Mouse (Mus musculus): ENCODE measurements at regions not wholly inside any gene's neighbourhood (a gene's known extent, or its start where the extent isn't known, plus 50 kb on each side); places are given as distances from the start of the nearest gene placed in this dataset.

DNA sequence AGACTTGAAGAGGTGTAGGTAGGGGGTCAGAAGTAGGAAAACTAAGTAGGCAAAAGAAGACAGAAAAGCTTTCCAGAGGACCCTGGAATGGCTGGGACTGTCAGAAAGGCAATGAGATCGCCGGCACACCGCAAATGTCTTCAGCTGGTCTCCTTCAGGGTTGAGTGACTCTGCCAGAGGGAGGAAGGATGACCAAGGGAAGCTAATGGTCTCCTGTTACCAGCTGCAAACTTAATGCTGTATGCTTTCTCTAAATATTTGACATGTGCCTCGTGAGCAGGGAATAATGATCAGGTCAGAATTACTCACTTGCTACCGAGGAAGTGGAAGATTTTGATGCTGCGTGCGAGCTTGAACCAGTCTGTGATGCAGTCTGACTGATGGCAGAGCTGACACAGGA is 125.2 kb upstream of the Syt6 start:
- Histone ChIP-seq H3K9me3 (replicated peaks; ENCODE audit: low read length) (no peaks in the 10 kb centered on the region), H3K27ac (no peak overlapping the region), H3K4me3 (replicated peaks; ENCODE audit: low read depth, low read length) (no peak overlapping the region), H3K36me3 (ENCODE audit: insufficient read depth, low read length) (no peaks in the 10 kb centered on the region), H3K9ac (ENCODE audit: low read depth, low read length) (no peak overlapping the region), H3K4me1 (replicated peaks; ENCODE audit: insufficient read depth, low read length) (no peaks in the 10 kb centered on the region), H3K4me2 (ENCODE audit: low read length) (no peak overlapping the region), H3K27me3 (ENCODE audit: insufficient read depth, low read length) (no peaks in the 10 kb centered on the region)
- ATAC-seq (replicated peaks; ENCODE audit: low FRiP score, low read depth), result no peak
- peak; percentile 70 for DNase-seq (ENCODE audit: low spot score)
- 36% methylated on average over 7 of the region's 7 CpGs for WGBS
- TF ChIP-seq CTCF (IDR thresholded peaks at IDR 0.05; ENCODE audit: low read depth), result no peak

DNA sequence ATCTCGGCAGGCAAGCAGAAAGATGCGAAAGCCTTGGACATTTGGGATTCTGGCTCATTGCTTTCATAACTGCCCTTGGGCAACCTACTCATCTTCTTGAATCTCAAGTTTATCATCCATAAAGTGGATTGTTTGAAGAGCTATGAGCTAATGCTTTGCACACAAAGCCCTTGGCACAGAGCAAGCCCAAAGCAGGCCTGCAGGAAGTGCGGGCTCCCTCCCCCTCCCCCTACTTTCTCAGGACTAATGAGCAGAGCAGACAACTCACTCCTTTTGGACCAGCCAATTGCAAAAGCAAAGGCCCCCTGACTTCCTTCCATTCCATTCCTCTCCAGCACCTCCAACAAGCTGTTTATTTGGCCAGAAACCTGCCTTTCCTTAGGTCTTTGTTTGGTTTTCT is 123.1 kb upstream of the Syt6 start:
- H3K9ac ChIP-seq (ENCODE audit: low read depth, low read length), result no peak overlapping the region
- H3K4me2 ChIP-seq (ENCODE audit: low read length), result no peak overlapping the region
- no peaks in the 10 kb centered on the region for H3K4me1 ChIP-seq (replicated peaks; ENCODE audit: insufficient read depth, low read length)
- 72% methylated on average over 3 of the region's 3 CpGs for WGBS
- no peaks in the 10 kb centered on the region for H3K9me3 ChIP-seq (replicated peaks; ENCODE audit: low read length)
- no peaks in the 10 kb centered on the region for H3K27me3 ChIP-seq (ENCODE audit: insufficient read depth, low read length)
- no peak for TF ChIP-seq CTCF (IDR thresholded peaks at IDR 0.05; ENCODE audit: low read depth)
- H3K4me3 ChIP-seq (replicated peaks; ENCODE audit: low read depth, low read length), result no peak overlapping the region
- no peak for ATAC-seq (replicated peaks; ENCODE audit: low FRiP score, low read depth)
- H3K36me3 ChIP-seq (ENCODE audit: insufficient read depth, low read length), result no peaks in the 10 kb centered on the region
- no peak for DNase-seq (ENCODE audit: low spot score)
- H3K27ac ChIP-seq, result no peak overlapping the region

GRCm38 (mm10) chr3:103463760-103464159 is 111.3 kb upstream of the Syt6 start:
- Histone ChIP-seq H3K4me3 (replicated peaks; ENCODE audit: low read depth, low read length) (no peak overlapping the region), H3K27ac (0 out of 2 replicates have a peak overlapping the region, but pooled peaks have one; percentile 13), H3K27me3 (ENCODE audit: insufficient read depth, low read length) (no peaks in the 10 kb centered on the region), H3K4me1 (replicated peaks; ENCODE audit: insufficient read depth, low read length) (no peaks in the 10 kb centered on the region), H3K36me3 (ENCODE audit: insufficient read depth, low read length) (no peaks in the 10 kb centered on the region), H3K4me2 (ENCODE audit: low read length) (no peak overlapping the region), H3K9ac (ENCODE audit: low read depth, low read length) (no peak overlapping the region), H3K9me3 (replicated peaks; ENCODE audit: low read length) (no peaks in the 10 kb centered on the region)
- ATAC-seq (replicated peaks; ENCODE audit: low FRiP score, low read depth) (no peak), DNase-seq (ENCODE audit: low spot score) (no peak)
- TF ChIP-seq CTCF (IDR thresholded peaks at IDR 0.05; ENCODE audit: low read depth), result no peak
- 48% methylated on average over 4 of the region's 4 CpGs for WGBS

GRCm38 (mm10) chr3:103464181-103464580 is 110.8 kb upstream of the Syt6 start:
- peak; percentile 54 for DNase-seq (ENCODE audit: low spot score)
- Histone ChIP-seq H3K9me3 (replicated peaks; ENCODE audit: low read length) (no peaks in the 10 kb centered on the region), H3K4me2 (ENCODE audit: low read length) (no peak overlapping the region), H3K27me3 (ENCODE audit: insufficient read depth, low read length) (no peaks in the 10 kb centered on the region), H3K4me3 (replicated peaks; ENCODE audit: low read depth, low read length) (no peak overlapping the region), H3K36me3 (ENCODE audit: insufficient read depth, low read length) (no peaks in the 10 kb centered on the region), H3K9ac (ENCODE audit: low read depth, low read length) (no peak overlapping the region), H3K4me1 (replicated peaks; ENCODE audit: insufficient read depth, low read length) (no peaks in the 10 kb centered on the region), H3K27ac (0 out of 2 replicates have a peak overlapping the region, but pooled peaks have one; percentile 13)
- 46% methylated on average over 5 of the region's 5 CpGs for WGBS
- no peak for TF ChIP-seq CTCF (IDR thresholded peaks at IDR 0.05; ENCODE audit: low read depth)
- no peak for ATAC-seq (replicated peaks; ENCODE audit: low FRiP score, low read depth)

DNA sequence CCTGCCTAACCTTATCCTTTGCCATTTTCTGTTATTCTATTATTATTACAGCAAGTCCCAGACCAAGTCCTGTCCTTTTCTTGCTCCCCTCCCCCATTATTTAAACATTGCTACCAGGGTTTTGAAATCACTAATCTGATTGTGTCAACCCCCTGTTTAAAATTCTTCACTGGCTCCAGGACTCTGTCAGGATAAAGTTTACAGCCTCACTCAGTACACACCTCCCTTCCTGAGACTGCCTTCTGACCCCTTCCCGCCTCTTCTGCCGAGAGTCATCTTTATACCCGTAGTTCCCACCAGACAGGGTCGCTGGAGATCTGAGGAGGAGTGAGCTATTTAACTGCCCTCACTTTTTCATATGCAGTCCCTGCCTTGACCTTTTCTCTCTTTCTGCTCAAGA is 110.3 kb upstream of the Syt6 start:
- Histone ChIP-seq H3K4me1 (replicated peaks; ENCODE audit: insufficient read depth, low read length) (no peaks in the 10 kb centered on the region), H3K36me3 (ENCODE audit: insufficient read depth, low read length) (no peaks in the 10 kb centered on the region), H3K4me2 (ENCODE audit: low read length) (no peak overlapping the region), H3K9me3 (replicated peaks; ENCODE audit: low read length) (no peaks in the 10 kb centered on the region), H3K9ac (ENCODE audit: low read depth, low read length) (no peak overlapping the region), H3K27ac (no peak overlapping the region), H3K27me3 (ENCODE audit: insufficient read depth, low read length) (no peaks in the 10 kb centered on the region), H3K4me3 (replicated peaks; ENCODE audit: low read depth, low read length) (no peak overlapping the region)
- DNase-seq (ENCODE audit: low spot score) (peak; percentile 40), ATAC-seq (replicated peaks; ENCODE audit: low FRiP score, low read depth) (no peak)
- WGBS, result 14% methylated on average over 4 of the region's 4 CpGs
- no peak for TF ChIP-seq CTCF (IDR thresholded peaks at IDR 0.05; ENCODE audit: low read depth)

- Histone ChIP-seq H3K4me1 (replicated peaks; ENCODE audit: insufficient read depth, low read length) (no peaks in the 10 kb centered on the region), H3K4me3 (replicated peaks; ENCODE audit: low read depth, low read length) (no peak overlapping the region), H3K27me3 (ENCODE audit: insufficient read depth, low read length) (no peaks in the 10 kb centered on the region), H3K4me2 (ENCODE audit: low read length) (no peak overlapping the region), H3K9ac (ENCODE audit: low read depth, low read length) (no peak overlapping the region), H3K27ac (no peak overlapping the region), H3K9me3 (replicated peaks; ENCODE audit: low read length) (no peaks in the 10 kb centered on the region), H3K36me3 (ENCODE audit: insufficient read depth, low read length) (no peaks in the 10 kb centered on the region)
- TF ChIP-seq CTCF (IDR thresholded peaks at IDR 0.05; ENCODE audit: low read depth), result no peak
- 48% methylated on average over 7 of the region's 7 CpGs for WGBS
- no peak for DNase-seq (ENCODE audit: low spot score)
- no peak for ATAC-seq (replicated peaks; ENCODE audit: low FRiP score, low read depth)
These were observed 109.8 kb upstream of the Syt6 start for GRCm38 (mm10) chr3:103465132-103465690.

DNA sequence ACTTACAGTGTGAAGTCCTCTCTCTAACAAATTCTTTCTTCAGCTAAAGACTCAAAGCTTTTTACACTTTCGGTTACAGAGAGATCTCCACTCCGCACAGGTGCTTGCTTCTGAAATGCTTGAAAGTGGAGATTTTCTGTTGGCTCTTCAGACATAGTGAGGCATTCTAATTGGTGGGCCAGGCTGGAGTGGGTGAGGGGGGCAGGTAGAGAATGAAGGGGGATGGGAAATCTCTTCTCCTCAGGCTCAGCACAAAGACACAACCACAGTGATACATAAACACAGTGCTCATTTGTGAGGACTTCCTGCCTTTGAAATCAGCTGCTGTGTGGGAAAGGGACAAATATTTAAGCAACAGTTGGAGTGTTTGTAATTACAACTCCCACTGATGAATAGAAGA is 109.1 kb upstream of the Syt6 start:
- DNase-seq (ENCODE audit: low spot score) (no peak), ATAC-seq (replicated peaks; ENCODE audit: low FRiP score, low read depth) (no peak)
- H3K27me3 ChIP-seq (ENCODE audit: insufficient read depth, low read length), result no peaks in the 10 kb centered on the region
- no peaks in the 10 kb centered on the region for H3K4me1 ChIP-seq (replicated peaks; ENCODE audit: insufficient read depth, low read length)
- H3K9ac ChIP-seq (ENCODE audit: low read depth, low read length), result no peak overlapping the region
- no peak overlapping the region for H3K4me2 ChIP-seq (ENCODE audit: low read length)
- no peak overlapping the region for H3K4me3 ChIP-seq (replicated peaks; ENCODE audit: low read depth, low read length)
- no peak for TF ChIP-seq CTCF (IDR thresholded peaks at IDR 0.05; ENCODE audit: low read depth)
- no peaks in the 10 kb centered on the region for H3K36me3 ChIP-seq (ENCODE audit: insufficient read depth, low read length)
- no peaks in the 10 kb centered on the region for H3K9me3 ChIP-seq (replicated peaks; ENCODE audit: low read length)
- no peak overlapping the region for H3K27ac ChIP-seq
- whole genome bisulfite sequencing, result 69% methylated on average over 2 of the region's 2 CpGs
